Mouse (Mus musculus): ENCODE measurements around the gene Bpifb1.

DNA sequence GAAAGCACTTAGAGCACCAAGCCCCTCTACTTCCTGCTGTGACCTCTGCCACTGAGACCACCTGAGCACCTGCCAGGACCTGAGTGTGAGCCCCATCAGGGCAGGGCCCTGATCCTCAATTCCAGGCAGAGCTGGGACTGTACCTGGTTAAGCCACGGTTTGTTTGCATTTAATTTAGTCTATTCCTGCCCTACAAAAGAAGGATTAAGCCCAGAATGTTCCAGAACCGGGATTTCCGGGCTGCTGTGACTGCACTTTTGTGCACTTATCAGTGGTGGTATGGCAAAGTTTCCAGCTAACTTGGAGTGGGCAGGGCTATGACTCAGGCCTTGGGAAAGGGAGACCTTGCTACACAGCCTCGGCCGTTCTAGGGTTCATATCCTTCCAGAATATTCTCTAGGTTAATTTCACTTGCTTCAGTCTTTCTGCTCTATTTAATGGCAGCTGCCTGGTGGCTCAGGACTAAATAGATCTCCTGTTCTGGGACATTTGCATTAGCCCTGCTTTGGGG, 3.4 kb downstream of the Bpifb1 start:
- TF ChIP-seq GATA1 (IDR thresholded peaks at IDR 0.05; ENCODE audit: low read length) = no peak
- no peak for TF ChIP-seq TAL1 (IDR thresholded peaks at IDR 0.05; ENCODE audit: low read length)
